Mouse (Mus musculus) liver, adult 10 weeks (tissue): ENCODE measurements around the gene Fam178b. TPM values are rescaled to one million over a fixed set of nuclear protein-coding genes. Genes with fewer than 3 reads are reported as not detected.

Source experiments
- polyA plus RNA-seq: library from polyadenylated mRNA; stranded (reverse); fragments of 350-450 nt; fragmentation: Illumina TruSeq; extraction: RNeasy Lipid Tissue Mini Kit (QIAGEN cat#74804); gene quantifications from one replicate; pipeline ENCODE4 v1.2.3, GENCODE M21; 2014; ENCODE audit warnings: low read depth, low replicate concordance

Fam178b gene
- polyA plus RNA-seq, result not detected

DNA sequence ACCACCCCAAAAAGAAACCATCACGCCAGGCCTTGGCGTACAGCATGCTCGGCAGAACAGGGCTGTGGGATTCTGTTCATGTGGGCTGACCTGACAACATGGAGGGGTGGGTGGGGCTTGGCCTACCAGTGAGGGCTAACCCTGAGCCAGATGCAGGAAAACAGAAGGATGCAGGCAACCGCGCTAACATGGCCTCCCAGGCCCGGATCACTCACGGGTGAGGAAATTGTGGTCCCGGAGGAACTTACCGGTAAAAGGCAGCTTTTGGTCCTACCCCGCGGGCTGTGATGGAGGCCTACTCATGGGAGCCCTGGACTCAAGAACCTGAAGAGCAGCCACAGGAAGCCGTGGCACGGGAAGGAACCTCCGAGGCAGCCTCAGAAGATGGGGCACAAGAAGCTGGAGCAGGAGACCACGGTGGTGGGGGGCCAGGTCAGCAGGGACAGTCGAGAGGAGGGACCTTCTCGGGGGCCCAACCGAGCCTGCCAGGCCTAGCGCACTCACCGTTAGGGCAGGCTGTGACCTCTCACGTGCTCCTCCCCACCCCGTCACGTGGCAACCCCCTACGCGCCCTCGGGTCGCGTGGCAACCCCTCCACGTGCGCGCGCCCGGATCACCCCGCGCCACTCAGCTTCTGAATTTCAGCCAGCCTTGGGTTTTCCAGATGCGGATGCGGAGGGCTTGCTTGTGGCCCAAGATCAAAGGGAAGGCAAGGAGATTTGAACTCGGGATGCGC is at the start of gene Fam178b:
Gene Fam178b, minus strand, starts transcription at position 564 of the 736 bp plus-strand sequence.

DNA sequence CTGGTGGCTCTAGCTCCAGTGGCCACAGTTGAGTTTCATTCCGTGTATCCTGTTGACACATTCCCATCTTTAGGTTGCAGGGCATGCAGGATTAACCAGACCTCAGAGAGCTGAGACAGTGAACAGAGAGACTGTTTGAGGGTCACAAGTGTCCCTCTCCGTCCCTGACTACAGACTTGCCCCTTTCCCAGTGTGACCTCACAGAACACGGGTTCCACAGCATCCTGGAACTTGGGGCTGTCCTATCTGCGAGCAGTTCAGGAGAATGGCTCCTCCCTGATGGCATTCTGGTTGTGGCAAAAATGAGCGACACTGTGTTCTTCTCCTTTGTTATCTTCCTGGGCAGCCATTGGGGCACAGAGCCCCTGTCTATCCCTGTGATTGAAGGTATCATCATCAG is 31.3 kb upstream of the Fam178b start, which contains the start of gene Actr1b:
Gene Actr1b, minus strand, starts transcription at position 112 of the 400 bp plus-strand sequence.

DNA sequence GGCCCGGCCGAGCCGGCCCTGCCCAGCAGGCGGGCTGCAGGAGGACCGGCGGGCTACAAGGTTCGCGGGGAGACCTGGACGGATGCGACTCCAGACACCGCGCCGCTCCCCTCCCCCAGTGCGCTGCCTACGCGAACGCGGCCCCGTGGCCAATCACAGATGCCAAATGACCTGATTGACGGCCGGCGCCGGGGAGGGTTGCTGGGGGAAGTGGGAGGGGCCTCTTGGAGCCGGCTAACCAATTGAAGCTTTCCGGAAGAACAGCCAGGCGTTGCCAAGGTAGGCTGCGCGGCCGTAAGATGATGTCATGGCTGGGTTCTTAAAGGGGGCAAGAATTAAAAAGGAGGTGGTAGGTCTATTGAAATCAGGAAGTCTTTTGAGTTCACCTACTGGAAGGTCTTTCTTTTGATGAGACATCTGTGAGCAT is 26.9 kb upstream of the Fam178b start, which contains the start of gene 4933424G06Rik:
Gene 4933424G06Rik, plus strand, starts transcription at position 296 of the 427 bp plus-strand sequence.

DNA sequence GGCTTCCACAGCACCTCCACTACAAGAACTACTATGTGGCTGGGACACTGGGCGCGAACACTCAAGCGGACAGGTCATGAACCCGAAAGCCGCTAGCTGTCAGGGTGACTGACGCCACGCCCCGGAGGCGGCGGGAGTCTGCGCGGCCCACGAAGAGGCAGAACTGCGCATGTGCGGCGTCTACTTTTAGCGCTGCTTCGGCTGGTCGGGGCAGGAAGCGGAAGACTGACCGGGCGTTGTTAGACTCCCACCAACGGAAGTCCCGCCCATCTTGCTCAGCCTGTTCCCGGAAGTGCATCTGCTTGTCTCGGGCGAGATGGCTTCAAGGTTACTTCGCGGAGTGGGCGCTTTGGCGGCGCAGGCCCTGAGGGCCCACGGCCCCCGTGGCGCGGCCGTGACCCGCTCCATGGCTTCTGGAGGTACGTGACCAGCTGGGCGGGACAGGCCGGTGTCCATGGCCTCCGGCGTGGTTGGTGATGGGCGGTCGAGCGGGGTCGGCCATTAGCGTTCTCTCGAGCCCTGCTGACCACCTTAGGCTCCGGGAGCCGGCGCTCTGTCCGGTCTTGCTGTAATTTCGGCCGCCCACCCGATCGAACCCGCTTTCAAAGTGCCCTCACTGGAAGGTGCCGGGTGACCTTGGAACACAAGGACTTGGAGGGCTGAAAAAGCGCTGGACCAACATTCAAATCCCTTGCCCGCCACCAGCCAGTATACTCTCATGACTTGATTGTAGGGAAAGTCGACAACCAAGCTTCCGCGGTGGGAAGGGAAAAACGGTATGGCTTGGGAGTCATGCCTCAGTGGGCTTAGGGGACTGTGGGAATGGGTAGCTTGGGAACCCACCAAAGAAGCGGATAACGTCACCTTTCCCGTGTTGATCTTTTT is 8.5 kb upstream of the Fam178b start, which contains the start of gene Cox5b:
Gene Cox5b, plus strand, starts transcription at position 179 of the 885 bp plus-strand sequence.

DNA sequence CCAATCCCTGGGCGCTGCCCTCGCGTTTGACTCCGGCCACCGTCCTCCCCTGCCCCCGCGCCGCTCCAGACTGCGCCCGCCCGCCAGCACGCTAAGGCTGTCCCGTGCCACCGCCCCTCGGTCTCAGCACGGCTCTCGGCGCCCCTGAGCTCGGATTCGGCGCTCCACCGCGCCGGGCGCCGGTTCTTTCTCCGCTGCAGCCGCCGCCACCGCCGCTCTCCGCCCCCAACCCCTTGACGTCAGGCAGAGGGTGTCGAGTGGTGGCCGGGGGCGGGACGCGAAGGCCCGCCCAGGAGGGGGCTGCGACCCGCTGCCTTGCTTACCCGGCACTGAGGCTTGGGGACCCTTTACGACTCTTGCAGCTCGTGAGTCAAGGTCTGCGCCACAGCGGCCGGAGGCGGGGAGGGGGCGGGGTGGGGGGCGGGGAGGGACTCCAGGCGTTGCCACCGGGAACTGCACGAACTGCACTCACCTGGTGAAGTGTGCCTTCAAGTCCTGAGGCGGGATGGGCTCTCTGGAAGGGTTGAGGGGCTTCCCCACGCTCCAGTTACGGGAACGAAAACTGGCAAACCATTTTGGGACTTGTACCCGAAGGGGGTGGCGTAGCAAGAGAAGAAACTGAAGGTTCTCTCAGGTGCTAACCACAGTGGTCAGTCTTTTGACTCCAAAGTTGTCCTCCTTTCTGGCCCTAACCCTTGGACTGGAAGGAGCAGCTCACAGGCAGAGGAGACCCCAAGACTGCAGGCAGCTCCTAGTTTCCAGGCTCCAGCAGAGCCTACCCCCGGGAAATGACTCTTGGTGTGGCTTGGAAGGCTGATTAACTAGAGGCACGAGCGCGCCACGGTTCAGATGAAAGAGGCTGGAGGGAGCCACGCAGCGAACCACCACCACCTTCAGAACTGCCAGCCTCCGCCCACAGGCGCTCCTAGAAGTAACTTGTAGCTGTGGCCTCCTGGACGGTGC is 124.7 kb downstream of the Fam178b start, which contains the start of gene Sema4c:
Gene Sema4c, minus strand, starts transcription at position 319 of the 963 bp plus-strand sequence.

DNA sequence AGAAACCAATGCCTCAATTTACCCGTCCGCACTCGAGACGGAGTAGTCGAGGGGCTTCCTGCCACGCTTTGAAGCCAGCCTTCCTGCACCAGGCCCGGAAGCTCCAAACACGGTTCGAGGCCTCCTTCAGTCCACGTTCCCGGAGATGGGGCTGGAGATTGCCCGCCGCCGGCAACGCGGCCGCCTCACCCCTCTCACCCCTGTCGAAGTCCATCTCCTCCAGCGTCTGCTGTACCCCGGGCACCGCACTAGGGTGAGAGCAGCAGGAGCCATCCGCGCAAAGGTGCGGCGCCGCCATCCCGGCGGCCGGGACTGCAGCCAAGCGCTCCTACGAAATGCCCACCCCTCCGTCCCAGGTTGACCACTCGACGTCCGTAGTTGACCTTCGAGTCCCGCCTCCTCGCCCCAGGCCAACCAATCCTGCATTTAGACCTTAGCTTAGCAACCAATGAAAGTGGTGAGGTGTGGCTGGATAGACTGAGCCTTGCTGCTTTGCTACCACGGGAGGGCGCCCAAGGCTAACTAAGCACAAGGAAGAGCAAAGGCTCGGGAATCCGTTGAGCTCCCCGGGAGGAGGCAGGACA is 136.0 kb downstream of the Fam178b start, which contains the start of gene Ankrd39:
Gene Ankrd39, minus strand, starts transcription at position 558 of the 584 bp plus-strand sequence.

DNA sequence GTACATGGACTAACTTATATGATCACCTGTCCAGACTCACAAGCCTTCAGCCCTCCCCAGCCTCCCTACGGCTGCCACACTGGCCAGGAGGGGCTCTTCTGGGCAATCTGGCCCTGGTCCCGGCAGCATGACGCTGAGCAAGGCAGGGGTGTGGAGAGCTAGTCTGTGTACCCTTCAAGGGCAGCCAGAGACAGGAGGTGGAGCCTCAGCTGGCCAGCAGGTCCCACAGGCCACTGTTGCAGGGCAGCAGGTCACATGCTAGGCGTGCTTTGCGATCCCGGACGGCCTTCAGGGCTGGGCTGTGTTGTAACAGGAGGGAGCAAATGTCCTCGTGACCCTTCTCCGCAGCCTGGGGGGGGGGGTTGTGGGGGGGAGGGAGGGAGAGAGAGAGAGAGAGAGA is 143.8 kb downstream of the Fam178b start, which contains the start of gene Gm42417:
Gene Gm42417, minus strand, starts transcription at position 244 of the 400 bp plus-strand sequence.

DNA sequence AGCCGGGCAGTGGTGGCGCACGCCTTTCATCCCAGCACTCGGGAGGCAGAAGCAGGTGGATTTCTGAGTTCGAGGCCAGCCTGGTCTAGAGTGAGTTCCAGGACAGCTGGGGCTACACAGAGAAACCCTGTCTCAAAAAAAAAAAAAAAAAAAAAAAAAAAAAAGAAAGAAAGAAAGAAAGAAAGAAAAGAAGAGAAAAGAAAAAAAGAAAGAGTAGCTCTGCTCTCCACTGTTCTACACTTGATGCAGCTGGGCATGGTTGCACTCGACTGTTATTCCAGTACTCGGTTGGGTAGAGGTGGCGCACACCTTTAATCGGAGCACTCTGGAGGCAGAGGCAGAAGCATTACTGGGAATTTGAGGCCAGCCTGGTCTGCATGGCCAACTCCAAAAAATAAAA is 146.2 kb downstream of the Fam178b start, which contains the start of gene Ankrd23:
Gene Ankrd23, minus strand, starts transcription at position 101 of the 400 bp plus-strand sequence.

Other genes with a start within 250 kb of the Fam178b start
- gene Lman2l, start 237.9 kb downstream of the Fam178b start, polyA plus RNA-seq, result 4.8 TPM
- 1.1 TPM for gene Cnnm4, start 211.6 kb downstream of the Fam178b start, polyA plus RNA-seq
- gene Cnnm3, start 171.3 kb downstream of the Fam178b start, polyA plus RNA-seq, result 4.3 TPM
- not detected for gene Ankrd23, start 146.3 kb downstream of the Fam178b start, polyA plus RNA-seq
- 0.34 TPM for gene Gm42417, start 143.8 kb downstream of the Fam178b start, polyA plus RNA-seq
- 1.3 TPM for gene Ankrd39, start 135.7 kb downstream of the Fam178b start, polyA plus RNA-seq
- 0.42 TPM for gene Sema4c, start 124.8 kb downstream of the Fam178b start, polyA plus RNA-seq
- 188 TPM for gene Cox5b, start 8.3 kb upstream of the Fam178b start, polyA plus RNA-seq
- gene 4933424G06Rik, start 27.0 kb upstream of the Fam178b start, polyA plus RNA-seq, result not detected
- gene Actr1b, start 31.2 kb upstream of the Fam178b start, polyA plus RNA-seq, result 11.0 TPM
- gene Zap70, start 78.6 kb upstream of the Fam178b start, polyA plus RNA-seq, result 1.1 TPM